Mouse (Mus musculus): ENCODE measurements around the gene Gm21650. TPM values are rescaled to one million over a fixed set of nuclear protein-coding genes. Genes with fewer than 3 reads are reported as not detected.
"Not testable (repeated sequence)": the region's sequence is repeated elsewhere in the genome, so short reads cannot be mapped to it uniquely, and the experiment has no call there.

Gene Gm21650
- polyA plus RNA-seq (2012; rRNA removed) (not detected in 2 replicates), polyA plus RNA-seq (2014; fragmentation: Nextera tagmentation; extraction: Ambion mirVana) (not detected in 2 replicates)

DNA sequence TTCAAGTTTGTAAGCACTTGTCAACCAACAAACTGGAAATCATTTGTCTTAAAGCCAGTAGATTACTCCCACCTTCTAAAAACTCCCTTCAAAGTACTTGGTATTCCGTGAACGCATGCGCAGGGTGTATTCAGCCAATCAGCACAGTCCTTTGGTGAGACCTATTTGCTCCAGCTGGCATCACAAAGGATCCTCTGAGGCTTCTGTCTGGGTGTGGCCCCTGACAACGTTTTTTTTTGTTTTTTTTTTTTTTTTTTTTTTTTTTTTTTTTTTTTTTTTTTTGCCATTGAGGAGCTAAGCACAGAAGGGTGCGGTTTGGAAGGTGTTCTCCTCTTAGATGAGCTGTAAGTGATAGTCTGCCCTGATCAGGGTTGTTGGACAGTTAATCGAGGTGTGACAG, at the start of gene Gm21650:
Gene Gm21650, plus strand, starts transcription at position 301 of the 400 bp plus-strand sequence.
- H3K27ac ChIP-seq (replicated peaks; ENCODE audit: low read depth, low read length); DNase-seq (ENCODE audit: low spot score); H3K9me3 ChIP-seq (ENCODE audit: control insufficient read depth, low read length); H3K4me2 ChIP-seq (replicated peaks; ENCODE audit: low read depth, low read length, severe bottlenecking); H3K36me3 ChIP-seq (ENCODE audit: control insufficient read depth, insufficient read depth, low read length); ATAC-seq (ENCODE audit: low FRiP score, low read depth); H3K4me3 ChIP-seq (replicated peaks; ENCODE audit: low read length); H3K4me1 ChIP-seq (ENCODE audit: control insufficient read depth, insufficient read depth, low read length); H3K9ac ChIP-seq (ENCODE audit: low read depth, low read length, severe bottlenecking); H3K27me3 ChIP-seq (ENCODE audit: control insufficient read depth, insufficient read depth, low read length): not testable (repeated sequence)
- no CpG with 5 or more reads among the region's 6 CpGs for WGBS

Measured in limb, embryonic 14.5 days (tissue).